Mouse (Mus musculus) liver, postnatal 0 days (tissue): ENCODE data around the gene Xrcc2. TPM values are rescaled to one million over a fixed set of nuclear protein-coding genes. Genes with fewer than 3 reads are reported as not detected.
"Not testable (repeated sequence)": the region's sequence is repeated elsewhere in the genome, so short reads cannot be mapped to it uniquely, and the experiment has no call there.

Experiments used
- ATAC-seq: fragments of 200-750 bp; cut with Nextera tagmentation; 2 replicates; pipeline ENCODE4 v1.8.0; 2017; ENCODE audit warnings: mild to moderate bottlenecking, moderate library complexity
- DNase-seq: peaks from one replicate; pipeline ENCODE4 v3.0.0-alpha.2; 2016
- H3K27ac ChIP-seq: fragments of 300-500 bp; sonication (generic); 2 replicates; pipeline ENCODE4 v1.5.1; 2014; ENCODE audit warnings: antibody characterized with exemption, moderate library complexity, mild to moderate bottlenecking, low read depth
- H3K27me3 ChIP-seq: fragments of 300-500 bp; sonication (generic); 2 replicates; pipeline ENCODE4 v1.6.1; 2014; ENCODE audit warnings: low read length, control low read depth, mixed read lengths; ENCODE audit not compliant: insufficient read depth
- H3K36me3 ChIP-seq: fragments of 300-500 bp; sonication (generic); replicated peaks from 2 replicates; pipeline ENCODE4 v1.6.1; 2014; ENCODE audit warnings: mild to moderate bottlenecking, control low read depth, low read length, moderate library complexity, mixed read lengths; ENCODE audit not compliant: insufficient read depth
- H3K4me1 ChIP-seq: fragments of 300-500 bp; sonication (generic); 2 replicates; pipeline ENCODE4 v1.6.1; 2014; ENCODE audit warnings: antibody characterized with exemption, mild to moderate bottlenecking, control low read depth; ENCODE audit not compliant: insufficient read depth
- H3K4me2 ChIP-seq: fragments of 300-500 bp; sonication (generic); 2 replicates; pipeline ENCODE4 v1.6.1; 2014; ENCODE audit warnings: low read depth, mild to moderate bottlenecking, low read length, moderate library complexity, mixed read lengths
- H3K4me3 ChIP-seq: fragments of 300-500 bp; sonication (generic); 2 replicates; pipeline ENCODE4 v1.5.1; 2014; ENCODE audit warnings: low read depth, low read length
- H3K9ac ChIP-seq: fragments of 300-500 bp; sonication (generic); replicated peaks from 2 replicates; pipeline ENCODE4 v1.6.1; 2014; ENCODE audit warnings: mild to moderate bottlenecking, moderate library complexity
- H3K9me3 ChIP-seq: fragments of 300-500 bp; sonication (generic); 2 replicates; pipeline ENCODE4 v1.6.1; 2016; ENCODE audit warnings: mild to moderate bottlenecking, control low read depth, low read length, mixed read lengths
- CTCF ChIP-seq: sonication (generic); IDR thresholded peaks from 2 replicates; pipeline ENCODE4 v1.5.1; 2016; ENCODE audit warnings: antibody characterized with exemption, low read depth
- EP300 ChIP-seq: IDR thresholded peaks from 2 replicates; pipeline ENCODE4 v1.6.1; 2016; ENCODE audit warnings: antibody characterized with exemption, low read depth, mild to moderate bottlenecking
- WGBS: fragments of 180-500 bp; shearing (Covaris S2); extraction: QIAGEN DNeasy Blood & Tissue Kit; methylation state at CpG from one replicate; pipeline ENCODE4 v1.1.7; 2014; ENCODE audit not compliant: insufficient replicate concordance; 5-methylcytosine and 5-hydroxymethylcytosine counted together
- polyA plus RNA-seq: library from polyadenylated mRNA; unstranded; fragments of >200 nt; fragmentation: Nextera tagmentation; extraction: Ambion mirVana; gene quantifications from 2 replicates; pipeline ENCODE4 v1.2.1, GENCODE M21; 2015

Gene Xrcc2
- polyA plus RNA-seq, 1 experiment from 2014 or later: 1.9 TPM

- H3K27ac ChIP-seq: no peak overlapping the region
- DNase-seq (no peak), ATAC-seq (no peak)
- H3K36me3 ChIP-seq: no peaks in the 10 kb centered on the region
- H3K9ac ChIP-seq: no peak overlapping the region
- TF ChIP-seq CTCF: no peak
- TF ChIP-seq EP300: no peak
- no peaks in the 10 kb centered on the region for H3K4me1 ChIP-seq
- no peaks in the 10 kb centered on the region for H3K9me3 ChIP-seq
- no peak overlapping the region for H3K4me2 ChIP-seq
- H3K4me3 ChIP-seq: no peak overlapping the region
- H3K27me3 ChIP-seq: no peaks in the 10 kb centered on the region
Measured at GRCm38 (mm10) chr5:25747904-25748303, 42.3 kb upstream of the Xrcc2 start.

- 83% methylated on average over 1 of the region's 1 CpGs for WGBS
- H3K36me3 ChIP-seq, ATAC-seq, H3K4me2 ChIP-seq, H3K27me3 ChIP-seq, H3K4me3 ChIP-seq, H3K9me3 ChIP-seq, H3K27ac ChIP-seq, H3K4me1 ChIP-seq, H3K9ac ChIP-seq, DNase-seq: not testable (repeated sequence)
Measured at GRCm38 (mm10) chr5:25738902-25739301, 33.3 kb upstream of the Xrcc2 start.

GRCm38 (mm10) chr5:25738448-25738847 lies 32.8 kb upstream of the Xrcc2 start:
- Histone ChIP-seq H3K36me3 (no peaks in the 10 kb centered on the region), H3K9me3 (no peaks in the 10 kb centered on the region), H3K4me1 (no peaks in the 10 kb centered on the region), H3K4me2 (no peak overlapping the region), H3K27me3 (no peaks in the 10 kb centered on the region), H3K27ac (no peak overlapping the region), H3K9ac (no peak overlapping the region), H3K4me3 (no peak overlapping the region)
- TF ChIP-seq CTCF: no peak
- no peak for TF ChIP-seq EP300
- no peak for ATAC-seq
- DNase-seq: no peak
- WGBS: 58% methylated on average over 3 of the region's 3 CpGs

GRCm38 (mm10) chr5:25735861-25736260 lies 30.2 kb upstream of the Xrcc2 start:
- Histone ChIP-seq H3K36me3 (no peaks in the 10 kb centered on the region), H3K4me3 (no peak overlapping the region), H3K9ac (no peak overlapping the region), H3K4me2 (no peak overlapping the region), H3K27me3 (no peaks in the 10 kb centered on the region), H3K9me3 (no peaks in the 10 kb centered on the region), H3K27ac (no peak overlapping the region), H3K4me1 (no peaks in the 10 kb centered on the region)
- 61% methylated on average over 2 of the region's 2 CpGs for WGBS
- TF ChIP-seq EP300 (no peak), CTCF (no peak)
- DNase-seq (no peak), ATAC-seq (no peak)

GRCm38 (mm10) chr5:25734318-25734717 lies 28.7 kb upstream of the Xrcc2 start:
- Histone ChIP-seq H3K9ac (no peak overlapping the region), H3K4me2 (no peak overlapping the region), H3K9me3 (no peaks in the 10 kb centered on the region), H3K4me3 (no peak overlapping the region), H3K27ac (no peak overlapping the region), H3K36me3 (no peaks in the 10 kb centered on the region), H3K4me1 (no peaks in the 10 kb centered on the region), H3K27me3 (no peaks in the 10 kb centered on the region)
- TF ChIP-seq CTCF: peak; percentile 72
- TF ChIP-seq EP300: no peak
- ATAC-seq (no peak), DNase-seq (peak; percentile 51)
- 0% methylated on average over 1 of the region's 1 CpGs for WGBS

- no peaks in the 10 kb centered on the region for H3K27me3 ChIP-seq
- DNase-seq (no peak), ATAC-seq (no peak)
- no peak overlapping the region for H3K27ac ChIP-seq
- no peak overlapping the region for H3K4me3 ChIP-seq
- no peak overlapping the region for H3K9ac ChIP-seq
- TF ChIP-seq EP300 (no peak), CTCF (no peak)
- 22% methylated on average over 1 of the region's 1 CpGs for WGBS
- H3K4me1 ChIP-seq: no peaks in the 10 kb centered on the region
- no peak overlapping the region for H3K4me2 ChIP-seq
- H3K9me3 ChIP-seq: no peaks in the 10 kb centered on the region
- H3K36me3 ChIP-seq: no peaks in the 10 kb centered on the region
Measured at GRCm38 (mm10) chr5:25724134-25724675, 18.6 kb upstream of the Xrcc2 start.

GRCm38 (mm10) chr5:25723016-25723415 lies 17.4 kb upstream of the Xrcc2 start:
- TF ChIP-seq EP300 (no peak), CTCF (no peak)
- Histone ChIP-seq H3K4me2 (no peak overlapping the region), H3K27ac (no peak overlapping the region), H3K9me3 (no peaks in the 10 kb centered on the region), H3K4me1 (no peaks in the 10 kb centered on the region), H3K27me3 (no peaks in the 10 kb centered on the region), H3K36me3 (no peaks in the 10 kb centered on the region), H3K9ac (no peak overlapping the region), H3K4me3 (no peak overlapping the region)
- DNase-seq (no peak), ATAC-seq (no peak)
- 78% methylated on average over 2 of the region's 2 CpGs for WGBS
